Mouse (Mus musculus) CH12.LX (cell line): ENCODE results near the gene Il17rd. TPM values are rescaled to one million over a fixed set of nuclear protein-coding genes. Genes with fewer than 3 reads are reported as not detected.
A peak's percentile ranks its signal among the peaks of the same experiment; 100 is the strongest.

Experiments used
- DNase-seq: peaks from one replicate; pipeline ENCODE4 v3.0.0-alpha.2; 2013; ENCODE audit errors: extremely low read depth
- H3K27ac ChIP-seq: 2 replicates; pipeline ENCODE4 v1.5.1; 2012; ENCODE audit warnings: low read depth, mild to moderate bottlenecking, control low read depth, moderate library complexity; ENCODE audit not compliant: insufficient read depth
- H3K27me3 ChIP-seq: replicated peaks from 2 replicates; pipeline ENCODE3; 2012; ENCODE audit warnings: inconsistent platforms
- H3K36me3 ChIP-seq, 2 experiments: replicated peaks in 1 of 2; 2 replicates each; pipeline versions ENCODE3 to v1.6.1; 2012; ENCODE audit warnings: inconsistent platforms in 1 of 2, low read length in 1 of 2, mild to moderate bottlenecking in 1 of 2, mixed read lengths in 1 of 2, moderate library complexity in 1 of 2; ENCODE audit not compliant: control insufficient read depth in 1 of 2, insufficient read depth in 1 of 2
- H3K4me1 ChIP-seq, 2 experiments: 2 replicates each; pipeline ENCODE4 v1.6.1; 2012; ENCODE audit warnings: inconsistent platforms in 1 of 2, moderate library complexity in 1 of 2; ENCODE audit not compliant: insufficient read depth in 2 of 2, control insufficient read depth in 1 of 2
- H3K4me2 ChIP-seq: 2 replicates; pipeline ENCODE4 v1.6.1; 2012; ENCODE audit warnings: low read depth, mild to moderate bottlenecking, control low read depth; ENCODE audit not compliant: poor library complexity, insufficient read depth, severe bottlenecking
- H3K4me3 ChIP-seq, 3 experiments: fragments of 150-350 bp in 1 of 3; sonication (generic) in 1 of 3; replicated peaks in 1 of 3; 2 replicates each; pipeline versions ENCODE3 to v1.5.1; 2011 to 2012; ENCODE audit warnings: low read depth in 2 of 3, low read length in 2 of 3, mild to moderate bottlenecking in 2 of 3, moderate library complexity in 2 of 3, control low read depth in 1 of 3, improper control_type of control experiment in 1 of 3, inconsistent platforms in 1 of 3, mixed read lengths in 1 of 3; ENCODE audit not compliant: poor library complexity in 1 of 3
- H3K79me2 ChIP-seq: replicated peaks from 2 replicates; pipeline ENCODE4 v1.6.1; 2012; ENCODE audit warnings: mild to moderate bottlenecking, moderate library complexity; ENCODE audit not compliant: control insufficient read depth, poor library complexity, insufficient read depth, severe bottlenecking; ENCODE audit errors: extremely low read depth
- H3K9ac ChIP-seq: 2 replicates; pipeline ENCODE4 v1.6.1; 2012; ENCODE audit warnings: low read depth, mild to moderate bottlenecking, control low read depth, moderate library complexity; ENCODE audit not compliant: insufficient read depth
- H3K9me3 ChIP-seq: replicated peaks from 2 replicates; pipeline ENCODE3; 2012; ENCODE audit warnings: low read length, inconsistent platforms, mixed read lengths
- BHLHE40 ChIP-seq: IDR thresholded peaks from 2 replicates; pipeline ENCODE4 v1.6.1; 2011; ENCODE audit warnings: mild to moderate bottlenecking, low read depth, low read length, improper control_type of control experiment
- CTCF ChIP-seq, 2 experiments: IDR thresholded peaks in 1 of 2; conservative IDR thresholded peaks in 1 of 2; 2 replicates each; pipeline ENCODE4 v1.5.1; 2011 to 2012; ENCODE audit warnings: low read depth in 2 of 2, low read length in 2 of 2, improper control_type of control experiment in 1 of 2, inconsistent platforms in 1 of 2, mild to moderate bottlenecking in 1 of 2, moderate library complexity in 1 of 2
- ELF1 ChIP-seq: IDR thresholded peaks from 2 replicates; pipeline ENCODE4 v1.6.1; 2014; ENCODE audit warnings: low read depth, mild to moderate bottlenecking, inconsistent platforms, low read length, improper control_type of control experiment
- EP300 ChIP-seq: IDR thresholded peaks from 2 replicates; pipeline ENCODE4 v1.6.1; 2011; ENCODE audit warnings: low read length, improper control_type of control experiment
- JUN ChIP-seq: IDR thresholded peaks from 2 replicates; pipeline ENCODE4 v1.6.1; 2011; ENCODE audit warnings: low read depth, mild to moderate bottlenecking, low read length, improper control_type of control experiment, moderate library complexity; ENCODE audit not compliant: insufficient read depth
- MAFK ChIP-seq: IDR thresholded peaks from 2 replicates; pipeline ENCODE4 v1.6.1; 2011; ENCODE audit warnings: low read length, improper control_type of control experiment; ENCODE audit not compliant: insufficient replicate concordance
- MEF2A ChIP-seq: IDR thresholded peaks from 2 replicates; pipeline ENCODE4 v1.6.1; 2014; ENCODE audit warnings: low read depth, mild to moderate bottlenecking, inconsistent platforms, low read length, improper control_type of control experiment, borderline replicate concordance
- MXI1 ChIP-seq: IDR thresholded peaks from 2 replicates; pipeline ENCODE4 v1.6.1; 2011; ENCODE audit warnings: mild to moderate bottlenecking, low read depth, low read length, improper control_type of control experiment
- MYC ChIP-seq: IDR thresholded peaks from 2 replicates; pipeline ENCODE4 v1.6.1; 2011; ENCODE audit warnings: low read depth, mild to moderate bottlenecking, improper control_type of control experiment, low read length
- NELFE ChIP-seq: IDR thresholded peaks from 2 replicates; pipeline ENCODE4 v1.6.1; 2011; ENCODE audit warnings: low read depth, low read length, improper control_type of control experiment
- NRF1 ChIP-seq: IDR thresholded peaks from 2 replicates; pipeline ENCODE4 v1.6.1; 2014; ENCODE audit warnings: low read depth, mild to moderate bottlenecking, inconsistent platforms, low read length, improper control_type of control experiment, moderate library complexity
- POLR2A ChIP-seq: IDR thresholded peaks from 2 replicates; pipeline ENCODE4 v1.6.1; 2011; ENCODE audit warnings: low read depth, mild to moderate bottlenecking, improper control_type of control experiment, low read length
- POLR2AphosphoS2 ChIP-seq: IDR thresholded peaks from 2 replicates; pipeline ENCODE4 v1.6.1; 2011; ENCODE audit warnings: low read depth, low read length, improper control_type of control experiment
- RAD21 ChIP-seq: IDR thresholded peaks from 2 replicates; pipeline ENCODE4 v1.6.1; 2011; ENCODE audit warnings: low read depth, mild to moderate bottlenecking, low read length, improper control_type of control experiment, moderate library complexity
- RCOR1 ChIP-seq: conservative IDR thresholded peaks from 2 replicates; pipeline ENCODE4 v1.6.1; 2012; ENCODE audit warnings: low read depth, mild to moderate bottlenecking, inconsistent platforms, low read length, improper control_type of control experiment
- SMC3 ChIP-seq: IDR thresholded peaks from 2 replicates; pipeline ENCODE4 v1.6.1; 2011; ENCODE audit warnings: low read depth, low read length, improper control_type of control experiment
- TCF12 ChIP-seq: IDR thresholded peaks from 2 replicates; pipeline ENCODE4 v1.6.1; 2014; ENCODE audit warnings: low read depth, mild to moderate bottlenecking, inconsistent platforms, low read length, improper control_type of control experiment
- UBTF ChIP-seq: IDR thresholded peaks from 2 replicates; pipeline ENCODE4 v1.6.1; 2012; ENCODE audit warnings: low read depth, mild to moderate bottlenecking, inconsistent platforms, low read length, improper control_type of control experiment, moderate library complexity
- USF1 ChIP-seq: IDR thresholded peaks from 2 replicates; pipeline ENCODE4 v1.6.1; 2014; ENCODE audit warnings: low read depth, mild to moderate bottlenecking, inconsistent platforms, low read length, improper control_type of control experiment
- USF2 ChIP-seq: conservative IDR thresholded peaks from 2 replicates; pipeline ENCODE4 v1.6.1; 2011; ENCODE audit warnings: low read depth, low read length, improper control_type of control experiment
- ZMIZ1 ChIP-seq: IDR thresholded peaks from 2 replicates; pipeline ENCODE4 v1.6.1; 2012; ENCODE audit warnings: low read depth, mild to moderate bottlenecking, inconsistent platforms, low read length, improper control_type of control experiment
- ZNF384 ChIP-seq: IDR thresholded peaks from 2 replicates; pipeline ENCODE4 v1.6.1; 2012; ENCODE audit warnings: low read depth, low read length, improper control_type of control experiment, inconsistent platforms
- dilution Hi-C: fragments of 300-500 bp; cut with MboI; formaldehyde crosslinking; loops from 2 replicates; pipeline ENCODE4 v1.14.3; 2020; ENCODE audit warnings: low sequenced_read_pairs; ENCODE audit not compliant: extremely low pct_unique_long_range_greater_than_20kb, extremely low pct_ligation_motif_present
- in situ Hi-C: fragments of 300-500 bp; cut with MboI; formaldehyde crosslinking; loops from 3 replicates; pipeline ENCODE4 v1.14.3; 2019; ENCODE audit warnings: low sequenced_read_pairs, low pct_ligation_motif_present, low pct_unique_long_range_greater_than_20kb, mixed read lengths
- polyA plus RNA-seq: library from polyadenylated mRNA; unstranded; fragments of >175 nt; gene quantifications from 2 replicates; pipeline ENCODE4 v1.2.1, GENCODE M21; 2012; ENCODE audit warnings: low read depth; ENCODE audit not compliant: insufficient read length
- total RNA-seq, 2 experiments: library from RNA; depleted of rRNA; stranded (reverse); fragments of 300-350 nt in 1 of 2; fragments of >200 nt in 1 of 2; gene quantifications; 2 replicates each; pipeline ENCODE4 v1.2.3; 2012 to 2014

Il17rd gene
- total and polyA plus RNA-seq, 3 experiments, result 0.04 to 0.09 (median 0.08) TPM

DNA sequence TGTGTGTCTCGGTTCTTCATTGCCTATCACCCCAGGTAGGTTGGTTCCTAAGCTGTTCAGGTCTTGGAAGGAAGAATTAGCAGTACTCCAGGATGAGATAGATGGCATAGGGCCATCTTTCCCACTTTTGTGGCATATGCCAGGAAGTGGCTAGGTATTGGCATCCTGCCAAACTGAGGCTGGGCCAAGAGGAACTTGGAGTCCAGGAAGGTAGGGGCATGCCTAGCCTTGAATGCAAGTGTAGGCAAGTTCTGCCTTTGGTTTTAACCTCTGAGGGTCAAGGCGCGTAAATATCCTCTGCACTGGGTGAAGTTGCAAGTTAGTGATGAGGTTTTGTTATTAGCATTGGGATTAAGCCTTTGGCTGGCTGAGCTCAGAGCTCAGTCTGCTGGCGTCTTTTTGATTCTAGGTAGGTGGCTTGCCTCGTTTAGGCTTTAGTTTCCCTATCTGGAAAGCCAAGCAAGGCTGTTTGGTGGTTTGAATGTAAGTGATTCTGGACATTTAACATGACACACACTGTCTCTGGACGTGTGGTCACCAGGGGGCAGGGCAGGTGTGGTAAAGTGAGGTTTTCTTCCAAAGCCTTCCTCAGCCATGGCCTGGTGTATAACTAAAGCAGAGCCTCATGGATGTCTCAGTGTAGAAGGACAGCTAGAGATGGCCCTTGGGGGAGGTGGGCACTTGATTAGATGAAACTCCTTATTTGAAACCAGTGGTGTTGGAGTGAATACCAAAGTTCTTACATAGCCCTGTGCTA lies 70.2 kb downstream of the Il17rd start (continued):
- TF ChIP-seq POLR2AphosphoS2 (no peak), USF2 (no peak), RAD21 (peak; percentile 69), ZNF384 (no peak), POLR2A (no peak), SMC3 (peak; percentile 74), EP300 (no peak), NRF1 (no peak)

DNA sequence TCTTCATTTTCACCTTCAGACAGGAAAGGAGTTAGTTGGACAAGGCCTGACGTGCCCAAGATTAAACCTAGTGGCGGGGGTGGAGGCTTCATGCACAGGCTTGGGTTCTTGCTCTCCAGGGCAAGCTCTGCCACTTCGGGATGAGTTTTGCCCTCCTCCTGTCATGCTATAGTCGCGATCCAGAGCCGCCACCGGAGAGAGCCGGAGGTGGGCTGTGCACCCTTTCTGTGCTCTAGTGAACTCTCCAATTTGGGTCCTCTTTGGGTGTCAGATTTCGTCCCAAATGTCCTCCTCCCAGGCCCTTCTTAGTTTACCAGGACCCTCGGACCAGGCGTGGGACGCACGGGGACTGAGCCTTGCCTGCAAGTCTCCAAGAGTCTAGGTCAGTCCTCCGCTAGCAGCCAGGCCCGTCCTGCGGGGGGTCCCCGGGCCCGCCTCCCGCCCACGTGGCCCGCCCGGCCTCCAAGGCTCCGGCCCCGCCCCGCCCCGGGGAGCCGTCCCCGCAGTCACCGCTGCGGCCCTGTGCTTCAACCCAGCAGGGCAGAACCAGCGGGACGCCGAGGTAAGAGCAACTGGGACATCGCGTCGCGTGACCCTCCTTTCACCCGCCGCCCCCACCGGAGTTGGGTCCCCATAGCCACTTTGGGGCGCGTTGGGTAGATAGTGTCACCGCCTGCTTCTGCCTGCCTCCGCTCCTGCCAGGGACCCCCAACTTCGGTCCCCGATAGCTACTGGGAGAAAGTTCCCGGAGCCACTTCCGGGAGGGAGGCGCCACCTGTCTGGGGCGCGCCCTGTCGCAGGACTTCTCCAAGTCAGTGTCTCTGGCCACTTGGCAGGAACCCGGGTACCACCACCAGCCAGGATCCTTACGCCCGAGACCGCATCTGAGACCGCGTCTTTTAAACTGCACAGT lies 75.9 kb downstream of the Il17rd start, which contains the start of gene Arhgef3:
Arhgef3 (plus strand) TSS at position 538 of the 913 bp plus-strand sequence.
- TF ChIP-seq MEF2A (no peak), TCF12 (peak; percentile 25; the same call in 1 of the 2 replicates), RAD21 (no peak), NELFE (no peak), CTCF (conservative IDR thresholded peaks at IDR 0.05 in 1 of 2, IDR thresholded peaks at IDR 0.05 in 1 of 2; ENCODE audit: low read depth in 2 of 2, low read length in 2 of 2) (no peak), ZMIZ1 (no peak), RCOR1 (no peak), MXI1 (peak; percentile 36; the same call in 1 of the 2 replicates), JUN (no peak), MAFK (no peak), BHLHE40 (peak; percentile 34), POLR2A (no peak), UBTF (no peak), MYC (no peak), USF1 (peak; percentile 46), ELF1 (peak; percentile 41)
- Histone ChIP-seq H3K4me1 (peaks cover 0 to 17% of the 10 kb centered on the region in 2 experiments; a peak in 3 of 4 replicates), H3K79me2 (no peaks in the 10 kb centered on the region), H3K4me2 (peak within 1 kb of the TSS; percentile 77), H3K36me3 (no peaks in the 10 kb centered on the region), H3K27me3 (no peaks in the 10 kb centered on the region), H3K9ac (0 out of 2 replicates have a peak within 1 kb of the TSS, but pooled peaks have one; percentile 2), H3K27ac (no peak within 1 kb of the TSS), H3K9me3 (no peaks in the 10 kb centered on the region), H3K4me3 (peak within 1 kb of the TSS in 1 of 3 experiments; percentile 57)
- dilution Hi-C loops (no loop called here), in situ Hi-C loops (loop anchor here (5.0 to 10.0 kb wide), 2 partner anchors 63 to 310 kb away; partner anchors contain the start of gene Fam208a)
- no peak for DNase-seq
